ENCODE assay signal across 16 mouse cellular contexts in the genomic region with DNA sequence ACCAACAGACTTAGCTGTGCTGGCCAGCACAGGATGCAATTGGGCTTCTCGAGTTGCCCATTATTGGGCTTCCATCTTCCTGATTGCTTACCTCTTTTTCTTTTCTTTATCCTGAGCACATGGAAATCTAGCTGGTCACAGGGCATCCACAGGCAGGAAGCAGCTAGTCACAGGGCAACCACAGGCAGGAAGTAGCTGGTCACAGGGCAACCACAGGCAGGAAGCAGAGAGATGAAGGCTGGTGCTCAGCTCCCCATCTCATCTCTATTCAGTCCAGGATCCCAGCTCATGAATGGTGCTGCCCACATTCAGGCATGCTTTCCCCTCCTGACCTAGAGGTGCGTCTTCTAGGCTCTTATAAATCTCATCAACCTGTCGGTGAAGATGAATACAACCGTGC.
"Had no signal": no experiment of that assay in that cellular context is flagged by ENCODE, and none has a peak within 500 bp of the region (broad histone marks: within the 10 kb centered on the region; RNA-seq: fewer than 3 reads in every experiment).

No protein-coding gene starts in this region.

- H3K27ac ChIP-seq: kidney, embryonic 15.5 days; liver, embryonic 13.5 days; stomach, postnatal 0 days had no signal

- H3K4me3 ChIP-seq: kidney, embryonic 15.5 days; liver, embryonic 13.5 days had no signal

- DNase-seq: kidney, adult 8-10 months; kidney, postnatal 10 days; kidney, postnatal 36 days; layer of hippocampus, adult 9-11 months; liver, embryonic 13.5 days; lung, adult 2 months; lung, postnatal 14 days; lung, postnatal 4 days; midbrain, embryonic 14.5 days; right cerebral cortex, adult 18-20 months; right cerebral cortex, postnatal 14 days; right cerebral cortex, postnatal 4 days; thymus, adult 2 months; thymus, postnatal 25 days had no signal
